Mouse (Mus musculus) natural killer cell, adult 2 months (primary cell): ENCODE results near the gene Akap5.
A peak's percentile ranks its signal among the peaks of the same experiment; 100 is the strongest.

Source experiments
- DNase-seq, 2 experiments: peaks; one replicate each; pipeline ENCODE4 v3.0.0; 2022; ENCODE audit warnings: low spot score in 2 of 2

Akap5 gene

DNA sequence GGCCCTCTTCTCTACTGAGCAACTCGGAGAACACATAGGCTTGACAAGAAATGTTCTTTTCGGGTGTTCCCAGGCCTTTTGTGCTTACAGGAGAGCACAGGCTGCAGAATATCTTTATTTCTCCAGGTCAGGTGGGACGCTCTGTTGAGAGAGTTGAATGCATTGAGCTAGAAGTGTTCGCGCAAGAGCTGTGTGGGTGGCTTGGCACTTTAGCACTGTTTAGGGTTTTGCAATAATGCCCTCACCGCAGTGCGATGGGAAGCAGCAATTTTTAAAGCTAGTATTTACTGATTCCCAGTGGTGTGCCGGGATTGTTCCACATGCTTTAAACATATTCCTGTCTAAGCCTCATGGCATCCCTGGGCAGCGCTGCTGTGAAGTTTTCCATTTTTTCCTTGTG, 13.5 kb upstream of the Akap5 start:
- DNase-seq: no peak

DNA sequence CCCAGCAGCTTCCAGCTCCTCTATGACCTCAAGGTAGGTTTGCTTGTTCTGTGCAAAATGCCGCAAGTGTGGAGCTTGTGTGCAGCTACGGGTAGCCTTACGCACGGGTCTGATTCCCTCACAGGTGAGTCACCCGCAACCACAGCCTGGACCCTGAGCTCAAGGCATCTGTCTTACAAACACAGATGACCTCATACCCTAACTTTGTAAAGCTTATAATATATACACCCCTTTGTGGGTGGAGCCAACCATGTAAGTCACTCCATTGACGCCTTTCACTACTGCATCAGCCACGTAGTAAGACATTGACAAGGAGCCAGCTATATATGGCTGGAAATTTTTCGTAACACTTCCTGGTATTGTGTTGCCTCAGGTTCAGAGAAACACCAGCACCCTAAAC, 12.7 kb upstream of the Akap5 start:
- DNase-seq: no peak

DNA sequence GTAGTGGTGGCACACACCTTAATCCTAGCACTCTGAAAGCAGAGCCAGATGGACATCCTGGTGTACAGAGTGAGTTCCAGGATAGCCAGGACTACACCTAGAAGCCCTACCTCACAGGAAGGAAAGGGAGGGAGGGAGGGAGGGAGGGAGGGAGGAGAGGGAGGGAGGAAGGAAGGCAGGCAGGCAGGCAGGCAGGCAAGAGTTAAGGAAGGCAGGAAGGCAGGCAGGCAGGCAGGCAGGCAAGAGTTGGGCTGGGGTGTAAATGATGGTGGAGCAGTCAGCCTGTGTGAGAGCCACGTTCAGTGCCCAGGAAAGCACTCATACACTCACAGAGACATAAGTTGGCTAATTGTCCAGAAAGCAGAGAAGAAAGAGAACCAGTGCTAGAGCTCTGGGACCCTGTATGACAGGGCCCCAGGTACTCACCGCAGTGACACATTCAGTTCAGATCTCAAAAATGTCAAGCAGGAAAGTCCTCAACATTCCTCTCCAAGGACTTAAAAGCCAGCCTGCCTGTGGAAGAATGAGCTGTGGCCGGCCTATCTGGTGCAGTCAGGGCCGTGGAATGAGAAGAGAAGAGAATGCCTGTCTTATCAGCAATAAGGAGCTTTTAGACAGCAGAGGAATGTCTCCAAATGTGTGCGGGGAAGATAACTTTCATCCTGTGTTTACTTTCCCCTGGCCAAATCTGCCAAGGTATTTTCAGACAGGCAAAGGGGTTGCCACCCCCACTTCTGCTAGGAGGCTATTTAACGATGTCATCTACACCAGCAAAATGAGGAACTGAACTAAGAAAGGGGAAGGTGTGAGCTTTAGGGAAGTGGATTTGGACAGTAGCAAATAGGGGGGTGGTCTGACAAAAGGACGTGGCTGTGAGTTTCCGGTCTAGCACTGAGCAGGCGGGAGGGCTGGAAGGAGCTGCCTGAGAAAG, 6.1 kb upstream of the Akap5 start:
- peak in 1 of 2 experiments; percentile 62 for DNase-seq

DNA sequence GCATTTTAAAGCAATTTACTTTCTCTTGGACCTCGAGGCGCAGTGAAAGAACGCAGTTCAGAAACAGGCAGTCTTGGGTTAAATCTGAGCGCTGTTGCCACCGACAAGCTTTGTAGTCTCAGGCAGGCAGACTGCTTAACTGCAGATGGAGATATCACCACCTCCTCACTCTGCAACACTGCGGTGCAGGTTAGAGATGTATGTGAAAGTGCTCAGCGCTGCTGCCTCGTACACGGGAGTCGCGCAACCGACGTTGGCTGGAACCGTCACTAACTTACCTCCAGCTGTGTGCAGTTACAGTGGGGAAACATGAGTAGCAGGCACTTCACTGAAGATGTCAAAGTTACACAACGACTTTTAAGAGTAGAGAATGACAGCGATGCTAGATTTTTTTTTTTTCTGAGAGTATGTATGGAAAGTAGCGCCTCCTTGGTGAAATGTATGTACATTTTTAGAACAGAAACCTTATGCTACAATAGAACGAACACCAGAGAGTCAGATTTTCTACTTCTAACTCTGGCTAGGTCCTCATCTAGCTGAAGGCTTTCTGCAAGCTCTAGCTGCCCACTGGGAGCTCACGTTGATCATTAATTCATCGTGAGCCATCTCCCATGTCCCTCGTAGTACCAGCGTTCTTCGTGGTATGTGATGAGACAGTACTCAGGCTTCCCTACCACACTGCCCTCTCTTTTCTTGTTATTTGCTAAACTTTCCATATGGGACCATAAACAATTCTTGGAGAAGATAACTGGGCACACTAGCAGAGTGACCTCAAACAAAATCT, 1.9 kb downstream of the Akap5 start:
- no peak for DNase-seq

DNA sequence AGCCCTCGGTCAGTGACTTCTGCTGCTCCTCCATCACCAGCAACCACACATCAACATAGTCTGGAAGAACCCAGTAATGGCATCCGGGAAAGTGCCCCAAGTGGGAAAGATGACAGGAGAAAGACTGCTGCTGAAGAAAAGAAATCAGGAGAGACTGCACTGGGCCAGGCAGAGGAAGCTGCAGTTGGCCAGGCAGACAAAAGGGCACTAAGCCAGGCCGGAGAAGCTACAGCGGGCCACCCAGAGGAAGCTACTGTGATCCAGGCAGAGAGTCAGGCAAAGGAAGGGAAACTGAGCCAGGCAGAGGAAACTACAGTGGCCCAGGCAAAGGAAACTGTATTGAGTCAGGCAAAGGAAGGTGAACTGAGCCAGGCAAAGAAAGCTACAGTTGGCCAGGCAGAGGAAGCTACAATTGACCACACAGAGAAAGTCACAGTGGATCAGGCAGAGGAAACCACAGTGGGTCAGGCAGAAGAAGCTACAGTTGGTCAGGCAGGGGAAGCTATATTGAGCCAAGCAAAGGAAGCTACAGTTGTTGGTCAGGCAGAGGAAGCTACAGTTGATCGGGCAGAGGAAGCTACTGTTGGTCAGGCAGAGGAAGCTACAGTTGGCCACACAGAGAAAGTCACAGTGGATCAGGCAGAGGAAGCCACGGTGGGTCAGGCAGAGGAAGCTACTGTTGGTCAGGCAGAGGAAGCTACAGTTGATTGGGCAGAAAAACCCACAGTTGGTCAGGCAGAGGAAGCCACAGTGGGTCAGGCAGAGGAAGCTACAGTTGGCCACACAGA, 4.1 kb downstream of the Akap5 start:
- peak; percentile 26 to 29 for DNase-seq

DNA sequence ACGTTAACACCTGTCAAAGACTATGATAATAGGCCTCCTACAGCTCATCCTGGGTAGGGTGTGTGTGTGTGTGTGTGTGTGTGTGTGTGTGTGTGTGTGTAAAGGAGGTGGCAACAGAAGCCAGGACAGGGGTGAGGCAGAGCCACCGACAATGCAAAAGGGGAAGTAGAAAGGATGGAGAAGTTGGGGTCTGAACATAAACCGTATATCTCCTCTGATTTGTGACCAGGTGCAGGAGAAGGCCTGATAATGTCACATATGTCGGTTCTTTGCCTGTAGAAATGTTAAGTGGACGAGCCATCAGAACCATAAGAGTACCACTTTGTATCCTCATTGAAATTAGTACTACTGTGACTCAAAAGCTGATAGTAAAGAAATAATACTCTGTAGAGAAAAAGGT, 9.0 kb downstream of the Akap5 start:
- no peak for DNase-seq

DNA sequence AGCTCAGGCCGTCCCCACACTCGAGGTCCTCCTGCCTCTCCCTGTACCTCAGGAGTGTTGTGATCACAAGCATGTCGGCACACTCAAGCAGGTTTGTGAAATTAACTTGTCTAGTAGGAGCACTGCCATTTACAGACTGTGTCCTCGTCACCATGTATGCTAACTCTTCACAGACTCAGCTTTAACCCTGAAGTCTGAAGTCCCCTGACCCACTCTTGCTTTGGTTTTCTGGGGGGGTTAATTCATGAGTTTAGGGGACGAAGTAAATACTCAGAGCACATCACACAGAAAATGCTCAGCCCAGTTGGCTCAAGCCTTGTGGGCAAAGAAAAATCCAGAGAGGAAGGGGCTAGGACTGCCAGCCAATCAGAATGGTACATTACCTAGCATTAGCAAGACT, 10.9 kb downstream of the Akap5 start:
- no peak for DNase-seq

DNA sequence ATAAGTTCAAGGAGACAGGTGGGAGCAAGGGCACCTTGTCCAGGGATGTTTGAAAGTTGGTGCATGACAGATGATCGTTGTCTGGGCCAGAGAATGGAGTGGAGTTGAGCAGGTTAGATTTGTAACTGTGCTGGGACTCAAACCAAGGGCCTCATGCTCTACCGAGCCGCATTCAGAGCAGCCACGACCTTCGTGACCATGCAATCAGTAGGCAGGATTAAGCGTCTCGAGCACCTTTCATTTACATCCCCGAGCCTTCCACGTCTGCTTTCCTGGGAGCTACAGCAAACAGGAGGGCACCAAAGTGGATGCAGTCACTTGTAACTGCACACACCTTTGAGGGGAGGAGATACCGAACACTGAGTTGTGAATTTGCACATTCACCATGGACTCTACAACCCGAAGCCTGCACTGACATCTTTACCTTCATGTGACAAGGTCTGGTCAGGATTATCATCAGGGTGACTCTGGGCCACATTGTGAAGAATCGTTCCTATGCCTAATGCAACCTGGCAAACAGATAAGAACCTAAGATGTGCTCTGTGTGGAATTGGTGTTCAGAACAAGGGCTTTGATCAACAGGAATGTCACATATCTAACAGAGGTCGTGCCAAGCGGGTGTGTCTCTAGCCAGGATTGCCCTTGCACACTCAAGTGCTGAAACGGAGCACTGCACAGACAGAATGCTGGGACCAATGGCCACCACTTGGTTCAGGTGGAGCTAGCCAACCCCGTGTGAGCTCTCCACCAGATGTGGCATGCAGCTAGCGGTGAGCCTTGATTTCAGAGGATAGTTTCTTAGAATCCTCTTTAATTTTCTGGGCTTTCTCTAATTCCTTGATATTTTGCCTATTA, 11.6 kb downstream of the Akap5 start:
- no peak for DNase-seq

DNA sequence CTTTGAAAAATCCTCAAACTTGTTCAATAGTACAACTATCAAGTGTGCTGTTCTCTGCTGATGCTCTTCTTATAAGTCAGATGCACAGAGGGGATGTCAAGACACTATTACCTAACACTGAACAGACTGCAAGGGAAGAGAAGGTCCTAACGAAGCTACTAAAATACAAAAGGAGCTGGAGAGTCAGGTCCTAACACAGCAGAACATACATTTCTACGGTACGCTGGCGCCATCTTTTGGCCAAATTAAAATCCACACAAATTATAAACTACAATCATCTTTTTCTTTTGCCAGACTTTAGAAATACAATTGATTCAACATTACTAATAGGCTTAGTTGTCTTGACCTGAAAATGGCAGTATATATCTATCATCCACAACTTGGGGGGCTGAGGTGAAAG, 16.4 kb downstream of the Akap5 start:
- peak; percentile 63 to 65 for DNase-seq

DNA sequence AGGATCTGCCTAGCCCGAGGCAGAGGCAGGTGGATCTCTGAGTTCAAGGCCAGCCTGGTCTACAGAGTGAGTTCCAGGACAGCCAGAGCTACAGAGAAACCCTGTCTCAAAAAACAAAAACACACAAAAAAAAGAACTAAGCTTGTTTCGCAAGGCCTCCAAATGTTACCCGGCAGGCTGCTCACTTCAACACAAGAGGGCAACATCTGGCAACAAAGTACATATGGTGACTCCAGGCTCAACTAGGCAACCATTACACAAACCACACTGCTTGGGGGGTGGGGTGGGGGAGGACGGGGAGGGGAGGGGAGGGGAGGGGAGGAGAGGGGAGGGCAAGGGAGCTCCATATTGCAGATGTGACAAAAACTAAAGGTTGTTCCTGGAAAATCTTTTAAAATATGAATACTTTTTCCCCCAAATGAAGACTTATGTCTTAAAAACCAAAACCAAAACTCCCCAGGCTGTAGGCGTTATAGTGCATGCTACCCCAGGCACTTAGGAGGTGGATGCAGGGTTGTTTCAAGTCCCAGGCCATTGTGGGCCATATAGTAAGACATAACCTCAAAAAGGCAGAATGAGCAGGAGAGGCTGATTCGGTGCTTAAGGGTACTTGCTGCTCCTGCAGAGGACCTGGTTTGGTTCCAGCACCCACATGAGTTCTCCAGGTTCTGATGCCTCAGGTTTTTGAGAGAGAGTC, 21.2 kb downstream of the Akap5 start:
- DNase-seq: peak in 1 of 2 experiments; percentile 47

DNA sequence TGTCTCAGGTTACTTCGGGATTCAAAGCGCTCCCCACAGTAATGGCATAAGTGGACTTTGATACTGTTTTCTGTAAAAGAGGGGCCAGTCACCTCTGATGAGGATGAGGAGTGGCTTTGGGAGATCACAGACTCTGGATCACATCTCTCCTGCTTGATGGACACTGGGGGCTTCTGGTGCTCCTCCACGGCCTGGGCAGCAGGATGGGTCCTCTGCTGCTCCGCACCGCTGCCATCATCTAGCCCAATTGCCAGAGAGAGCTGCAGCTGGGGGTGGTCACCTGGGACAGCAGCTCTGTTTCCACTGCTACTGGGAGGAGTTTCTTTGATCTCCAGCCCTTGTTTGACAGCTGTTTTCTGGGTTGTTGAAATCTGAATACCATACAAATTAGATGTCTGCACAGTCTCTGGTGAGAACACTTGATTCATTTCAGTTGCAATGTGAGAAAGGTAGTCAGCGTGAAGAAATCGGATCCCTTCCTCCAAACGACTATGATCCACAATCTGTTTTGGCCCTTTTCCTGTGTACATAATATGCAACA, 25.1 kb downstream of the Akap5 start:
- DNase-seq: no peak

DNA sequence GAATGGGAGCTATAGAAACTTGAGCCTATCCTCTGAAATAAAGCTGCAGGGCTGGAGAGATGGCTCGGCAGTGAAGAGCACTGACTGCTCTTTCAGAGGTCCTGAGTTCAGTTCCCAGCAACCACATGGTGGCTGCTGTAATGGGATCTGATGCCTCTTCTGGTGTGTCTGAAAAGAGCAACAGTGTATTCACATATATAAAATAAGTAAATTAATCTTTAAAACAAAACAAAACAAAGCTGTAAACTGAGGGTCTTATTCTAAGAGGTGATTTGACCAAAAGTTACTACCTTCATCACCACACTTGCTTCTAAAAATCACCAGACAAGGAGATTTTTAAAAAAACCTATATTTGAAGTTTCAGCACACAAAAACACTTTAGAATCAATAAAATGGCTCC, 36.2 kb downstream of the Akap5 start:
- DNase-seq: no peak

DNA sequence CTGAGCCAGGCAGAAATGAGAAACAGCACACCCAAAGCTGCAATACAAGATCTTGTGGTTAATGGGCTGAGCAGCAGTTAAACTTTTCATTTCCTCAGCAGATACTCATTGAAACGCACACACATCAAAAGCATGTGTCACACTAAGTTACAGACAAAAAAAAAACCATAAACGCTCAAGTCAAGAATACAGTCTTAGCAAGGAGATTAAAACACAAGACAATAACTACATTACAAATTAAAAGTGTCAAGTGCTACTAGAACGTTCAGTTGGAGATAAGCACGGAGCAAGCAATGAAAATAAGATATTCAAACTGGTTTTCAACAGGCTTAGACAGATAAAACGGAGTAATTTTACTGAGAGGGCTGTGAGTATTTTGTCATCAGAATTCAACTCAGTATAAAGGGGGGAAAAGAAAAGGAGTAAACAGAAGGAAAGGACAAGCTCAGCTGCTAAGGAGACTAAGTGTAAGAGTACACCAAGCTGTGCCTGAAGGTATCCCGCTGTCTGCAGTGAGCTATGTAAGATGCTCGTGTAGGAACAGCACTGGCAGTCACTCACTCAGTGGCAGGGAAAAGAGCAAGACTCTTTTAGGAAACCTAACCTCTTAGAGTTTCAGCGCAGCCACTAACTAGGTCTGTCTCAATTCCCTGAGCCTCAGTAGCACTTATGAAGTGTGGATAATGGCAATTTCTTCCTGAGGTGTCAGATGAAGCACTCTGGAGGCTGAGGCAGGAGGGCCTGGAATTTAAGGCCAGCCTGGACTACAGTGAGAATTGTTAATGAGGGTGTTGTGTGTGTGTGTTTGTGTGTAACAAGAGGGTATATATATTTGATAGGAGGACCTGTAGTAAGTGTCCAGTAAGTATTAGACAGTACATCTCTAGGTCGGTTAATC, 37.0 kb downstream of the Akap5 start:
- no peak for DNase-seq

DNA sequence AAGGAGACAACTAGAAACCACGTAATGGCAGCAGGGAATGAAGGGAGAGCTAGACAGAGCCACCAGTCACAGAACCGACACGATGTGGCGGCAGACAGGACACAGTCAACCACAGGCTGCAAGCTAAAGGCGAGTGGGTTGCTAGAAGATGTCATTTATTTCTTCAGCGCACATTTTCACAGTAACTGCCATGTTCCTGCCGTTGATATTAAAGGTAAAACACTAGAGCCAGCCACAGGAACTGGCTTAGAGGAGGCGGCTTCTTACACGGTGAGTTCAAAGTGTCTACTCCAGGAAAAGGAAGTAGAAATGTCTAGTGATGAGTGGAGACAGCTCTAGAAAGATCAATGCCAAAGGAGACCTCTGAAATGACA, 37.6 kb downstream of the Akap5 start:
- peak; percentile 51 to 71 for DNase-seq

DNA sequence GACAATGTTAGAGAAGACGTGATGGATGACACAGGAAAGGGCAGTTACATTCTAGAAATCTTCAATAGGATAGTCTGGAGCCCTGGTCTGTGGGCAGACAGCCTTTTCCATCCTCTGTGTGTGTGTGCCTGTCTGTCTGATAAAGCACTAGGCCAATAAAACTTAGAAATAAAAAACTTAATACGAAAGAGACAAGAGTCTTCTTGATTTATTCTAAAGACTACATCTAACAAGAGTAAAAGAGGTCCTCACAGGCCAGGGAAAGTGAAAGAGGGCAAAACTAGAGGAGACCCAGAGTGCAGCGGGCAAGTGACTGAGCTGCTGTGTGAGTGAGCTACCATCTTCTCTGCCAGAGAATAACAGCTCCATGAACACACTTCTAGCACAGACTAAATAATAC, 41.6 kb downstream of the Akap5 start:
- no peak for DNase-seq

DNA sequence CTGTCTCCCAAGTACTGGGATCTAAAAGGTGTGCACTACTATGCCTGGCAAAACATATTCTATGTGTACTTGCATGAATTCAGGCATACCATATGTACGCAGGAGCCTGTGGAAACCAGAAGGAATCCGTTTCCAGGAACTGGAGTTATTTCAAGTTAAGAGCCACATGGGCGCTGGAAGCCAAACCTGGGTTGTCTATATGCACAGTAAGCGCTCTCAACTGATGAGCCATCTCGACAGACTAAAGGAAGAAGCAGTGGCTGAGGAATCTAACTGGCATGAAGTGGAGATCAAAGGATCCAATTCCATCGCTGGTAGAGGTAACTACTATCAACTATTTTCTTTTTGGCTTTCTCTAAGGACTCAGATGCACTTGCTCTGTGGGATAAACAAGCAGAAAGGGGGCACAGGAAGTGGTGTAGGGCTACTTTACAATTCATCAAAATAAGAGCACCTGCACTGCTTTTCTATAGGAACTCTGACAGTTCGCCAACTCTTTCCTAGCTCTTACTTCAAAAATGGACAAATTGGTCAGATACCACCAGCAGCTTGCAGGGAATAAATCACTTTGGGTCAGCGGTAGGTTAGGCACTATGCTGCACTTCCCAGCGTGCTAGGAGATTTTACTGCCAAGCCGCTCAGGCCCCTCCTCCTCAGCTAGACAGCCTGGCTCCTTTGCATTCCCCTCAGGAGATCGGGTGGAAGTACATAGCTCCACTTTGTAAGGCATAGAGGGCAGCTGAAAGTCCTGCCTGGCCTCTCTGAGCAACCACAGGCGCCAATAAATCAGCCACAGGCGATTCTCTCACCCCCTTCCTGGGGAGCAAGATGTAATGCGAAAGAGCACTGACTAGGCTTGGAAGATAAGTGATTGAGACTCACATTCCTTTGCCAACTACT, 42.7 kb downstream of the Akap5 start:
- peak in 1 of 2 experiments; percentile 35 for DNase-seq

DNA sequence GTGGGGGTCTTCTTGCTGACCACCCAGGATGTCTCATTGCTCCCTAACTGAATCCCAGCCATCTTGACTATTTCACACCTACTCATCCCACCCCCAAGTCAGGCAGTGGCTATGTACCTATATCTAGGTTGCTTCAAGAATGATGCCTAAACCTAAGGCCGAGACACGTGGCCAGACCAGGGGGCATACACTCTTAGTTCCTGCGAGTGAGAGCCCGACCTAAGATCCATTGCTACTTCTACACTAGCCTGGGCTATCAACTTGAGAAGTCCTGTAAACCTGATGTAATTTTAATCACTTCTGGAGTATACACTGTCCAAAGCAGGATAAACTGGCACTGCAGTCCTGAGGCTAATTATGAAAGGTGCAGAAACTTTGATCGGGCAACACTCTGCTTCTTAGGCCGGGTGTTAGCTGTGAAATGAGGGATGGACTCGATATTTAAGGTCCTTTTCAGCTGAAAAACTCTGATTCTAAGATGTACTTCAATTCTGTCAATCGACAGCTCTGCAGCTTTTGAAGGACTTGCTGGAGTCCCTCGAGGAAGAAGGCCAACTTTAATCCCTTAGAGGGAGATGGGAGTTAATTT, 43.6 kb downstream of the Akap5 start:
- DNase-seq: no peak

DNA sequence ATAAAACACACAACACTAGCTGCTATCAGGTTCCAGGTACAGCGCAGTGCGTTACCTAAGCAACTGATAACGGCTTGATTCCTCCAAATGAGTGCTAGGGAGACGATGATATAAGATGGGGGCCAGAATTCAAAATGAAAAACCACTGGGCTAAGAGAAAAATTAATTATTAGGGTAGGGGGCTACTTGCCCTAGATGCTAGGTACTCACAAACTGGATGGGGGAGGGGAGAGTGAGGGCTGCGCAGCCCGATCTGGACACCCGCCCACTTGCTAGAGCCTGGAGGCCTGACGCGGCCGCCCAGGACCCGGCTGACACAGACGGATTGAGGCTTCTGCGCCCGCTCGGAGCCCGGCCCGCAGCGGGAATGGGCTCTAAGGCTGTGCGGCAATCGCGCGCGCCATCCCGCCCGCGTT, 44.1 kb downstream of the Akap5 start:
- no peak for DNase-seq
